ENCODE assay signal across 8 mouse cellular contexts in the genomic region with DNA sequence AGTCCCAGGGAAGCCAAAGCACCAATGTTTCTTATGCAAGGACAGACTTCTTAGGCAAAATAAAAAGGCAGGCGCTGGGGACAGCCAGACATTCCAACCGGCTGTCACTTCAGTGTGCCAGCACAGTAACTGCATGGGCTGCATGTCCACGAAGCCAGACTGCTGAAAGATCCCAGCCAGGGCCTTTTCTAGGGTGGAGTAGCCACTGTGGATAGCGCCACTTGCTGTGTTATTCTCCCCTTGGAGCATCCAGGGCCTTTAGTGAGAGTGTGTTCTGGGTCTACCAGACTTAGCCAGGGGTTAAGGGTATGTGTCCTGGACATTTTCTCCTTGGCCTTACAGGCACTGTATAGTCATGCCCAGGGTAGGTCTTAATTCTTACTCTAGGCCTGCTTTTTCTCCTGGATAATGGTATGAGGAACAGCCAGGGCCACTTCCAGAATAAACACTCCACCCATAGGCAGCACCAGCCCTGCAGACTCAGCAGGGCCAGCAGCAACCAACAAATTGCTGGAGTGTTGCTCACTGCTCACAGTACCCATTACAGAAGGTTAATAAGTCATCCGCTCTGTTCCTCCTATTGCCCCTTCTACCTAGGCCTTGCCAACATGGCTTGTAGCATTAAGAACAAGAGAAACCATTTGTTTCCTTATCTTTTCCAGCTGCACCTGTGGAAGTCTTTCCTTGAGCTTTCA. TPM values are rescaled to one million over a fixed set of nuclear protein-coding genes. Genes with fewer than 3 reads are reported as not detected.
DNase-seq lines count a peak whose midpoint lies in the region; ATAC-seq and TF ChIP-seq lines count a peak whose summit lies in the region.

No protein-coding gene starts in this region.

- peak overlapping the region; percentile 32 for H3K9ac ChIP-seq in heart, embryonic 12.5 days
- no peak overlapping the region for H3K9ac ChIP-seq in midbrain, embryonic 15.5 days

- H3K27ac ChIP-seq in layer of hippocampus, adult 2 months: peak overlapping the region; percentile 74; the same call in 1 of the 2 replicates
- peak overlapping the region; percentile 93 for H3K27ac ChIP-seq in heart, embryonic 12.5 days (ENCODE audit: poor library complexity, severe bottlenecking)
- peak overlapping the region; percentile 16; the same call in 1 of the 2 replicates for H3K27ac ChIP-seq in midbrain, embryonic 15.5 days

- no peak for DNase-seq in layer of hippocampus, adult 2 months (ENCODE audit: low spot score in 2 of 2)
- DNase-seq in layer of hippocampus, postnatal 36 days: no peak
- peak; percentile 74 for DNase-seq in kidney, postnatal 14 days
- DNase-seq in adrenal gland, adult 2 months: no peak
- DNase-seq in cerebellum, adult 9-10 months: no peak

- no peaks in the 10 kb centered on the region for H3K27me3 ChIP-seq in heart, embryonic 12.5 days (replicated peaks)
- H3K27me3 ChIP-seq in midbrain, embryonic 15.5 days (replicated peaks): no peaks in the 10 kb centered on the region

- peak overlapping the region; percentile 66; the same call in 1 of the 2 replicates for H3K4me2 ChIP-seq in heart, embryonic 12.5 days
- H3K4me2 ChIP-seq in midbrain, embryonic 15.5 days: no peak overlapping the region

- peaks cover 14% of the 10 kb centered on the region for H3K36me3 ChIP-seq in heart, embryonic 12.5 days
- H3K36me3 ChIP-seq in midbrain, embryonic 15.5 days (replicated peaks): no peaks in the 10 kb centered on the region

- no peak for ATAC-seq in heart, embryonic 12.5 days (ENCODE audit: insufficient number of reproducible peaks, low FRiP score)
- no peak for ATAC-seq in midbrain, embryonic 15.5 days (replicated peaks)
- ATAC-seq in megakaryocyte progenitor cell, adult 5-6 weeks (replicated peaks; ENCODE audit: poor library complexity): no peak

- peaks cover 31% of the 10 kb centered on the region for H3K4me1 ChIP-seq in heart, embryonic 12.5 days (replicated peaks)
- H3K4me1 ChIP-seq in midbrain, embryonic 15.5 days: peaks cover 20% of the 10 kb centered on the region

- TF ChIP-seq CTCF in layer of hippocampus, adult 2 months (conservative IDR thresholded peaks at IDR 0.05): no peak

- no peaks in the 10 kb centered on the region for H3K9me3 ChIP-seq in heart, embryonic 12.5 days (replicated peaks)
- no peaks in the 10 kb centered on the region for H3K9me3 ChIP-seq in midbrain, embryonic 15.5 days

- no peak overlapping the region for H3K4me3 ChIP-seq in layer of hippocampus, adult 2 months
- no peak overlapping the region for H3K4me3 ChIP-seq in heart, embryonic 12.5 days
- no peak overlapping the region for H3K4me3 ChIP-seq in midbrain, embryonic 15.5 days

- 32% methylated on average over 5 of the region's 5 CpGs for WGBS in heart, embryonic 12.5 days
- 47% methylated on average over 5 of the region's 5 CpGs for WGBS in midbrain, embryonic 15.5 days

RNA-seq across cellular contexts. Expression of a gene that starts 6.8 kb away (rescaled TPM):
- total RNA-seq in layer of hippocampus, adult 2 months (2021): 10 to 100 TPM; 11.0 to 13.9 TPM
- 10 to 100 TPM; 13.1 to 14.6 TPM for total RNA-seq in layer of hippocampus, postnatal 36 days (2021)
- polyA plus RNA-seq in heart, embryonic 12.5 days (2016; fragmentation: Nextera tagmentation; extraction: Ambion mirVana): 24.9 and 25.5 TPM in 2 replicates
- 12.3 and 17.3 TPM in 2 replicates for polyA plus RNA-seq in midbrain, embryonic 15.5 days (2015; fragmentation: Nextera tagmentation; extraction: Ambion mirVana)
- total RNA-seq in megakaryocyte progenitor cell, adult 5-6 weeks (2015): 1.1 and 1.5 TPM in 2 replicates
- total RNA-seq in megakaryocyte progenitor cell, adult 5-6 weeks (2017): 0.64 and 1.1 TPM in 2 replicates
- 10 to 100 TPM; 17.3 to 27.4 TPM for total RNA-seq in adrenal gland, adult 2 months (2021)
- polyA plus RNA-seq in adrenal gland, adult 2 months (2012; rRNA removed): 28.9 and 29.3 TPM in 2 replicates

RNA-seq across cellular contexts. Expression of a gene that starts 28.0 kb away (rescaled TPM):
- 1 to 10 TPM; 5.3 to 6.8 TPM for total RNA-seq in layer of hippocampus, adult 2 months (2021)
- 1 to 10 TPM; 4.3 to 4.7 TPM for total RNA-seq in layer of hippocampus, postnatal 36 days (2021)
- polyA plus RNA-seq in heart, embryonic 12.5 days (2016; fragmentation: Nextera tagmentation; extraction: Ambion mirVana): 8.1 and 8.4 TPM in 2 replicates
- 8.1 and 8.4 TPM in 2 replicates for polyA plus RNA-seq in midbrain, embryonic 15.5 days (2015; fragmentation: Nextera tagmentation; extraction: Ambion mirVana)
- total RNA-seq in megakaryocyte progenitor cell, adult 5-6 weeks (2015): 37.1 and 41.2 TPM in 2 replicates
- total RNA-seq in megakaryocyte progenitor cell, adult 5-6 weeks (2017): 42.0 and 53.9 TPM in 2 replicates
- total RNA-seq in adrenal gland, adult 2 months (2021): 1 to 10 TPM; 3.8 to 6.7 TPM
- 3.6 and 4.0 TPM in 2 replicates for polyA plus RNA-seq in adrenal gland, adult 2 months (2012; rRNA removed)

RNA-seq across cellular contexts. Expression of a gene that starts 37.1 kb away (rescaled TPM):
- total RNA-seq in layer of hippocampus, adult 2 months (2021): 10 to 100 TPM; 72.3 to 75.2 TPM
- 10 to 100 TPM; 84.4 to 90.4 TPM for total RNA-seq in layer of hippocampus, postnatal 36 days (2021)
- 127 and 128 TPM in 2 replicates for polyA plus RNA-seq in heart, embryonic 12.5 days (2016; fragmentation: Nextera tagmentation; extraction: Ambion mirVana)
- polyA plus RNA-seq in midbrain, embryonic 15.5 days (2015; fragmentation: Nextera tagmentation; extraction: Ambion mirVana): 139 and 154 TPM in 2 replicates
- 74.0 and 86.1 TPM in 2 replicates for total RNA-seq in megakaryocyte progenitor cell, adult 5-6 weeks (2015)
- 19.1 and 35.2 TPM in 2 replicates for total RNA-seq in megakaryocyte progenitor cell, adult 5-6 weeks (2017)
- 100 to 1,000 TPM; 104 to 111 TPM for total RNA-seq in adrenal gland, adult 2 months (2021)
- 16.0 and 33.4 TPM in 2 replicates for polyA plus RNA-seq in adrenal gland, adult 2 months (2012; rRNA removed)

RNA-seq across cellular contexts. Expression of a gene that starts 46.0 kb away (rescaled TPM):
- total RNA-seq in layer of hippocampus, adult 2 months (2021): 10 to 100 TPM; 13.2 to 14.9 TPM
- 10 to 100 TPM; 13.6 to 14.1 TPM for total RNA-seq in layer of hippocampus, postnatal 36 days (2021)
- polyA plus RNA-seq in heart, embryonic 12.5 days (2016; fragmentation: Nextera tagmentation; extraction: Ambion mirVana): 228 and 230 TPM in 2 replicates
- 25.4 and 29.3 TPM in 2 replicates for polyA plus RNA-seq in midbrain, embryonic 15.5 days (2015; fragmentation: Nextera tagmentation; extraction: Ambion mirVana)
- total RNA-seq in megakaryocyte progenitor cell, adult 5-6 weeks (2015): 2.9 and 4.4 TPM in 2 replicates
- total RNA-seq in megakaryocyte progenitor cell, adult 5-6 weeks (2017): 13.9 and 18.7 TPM in 2 replicates
- total RNA-seq in adrenal gland, adult 2 months (2021): 10 to 100 TPM in 1 of 2 experiments, 1 to 10 TPM in 1; 6.8 to 13.2 TPM
- polyA plus RNA-seq in adrenal gland, adult 2 months (2012; rRNA removed): 0.35 and 0.57 TPM in 2 replicates

RNA-seq across cellular contexts. Expression of a gene that starts 52.1 kb away (rescaled TPM):
- total RNA-seq in layer of hippocampus, adult 2 months (2021): 1 to 10 TPM; 5.7 to 6.2 TPM
- 1 to 10 TPM; 4.4 to 5.7 TPM for total RNA-seq in layer of hippocampus, postnatal 36 days (2021)
- 14.8 and 16.4 TPM in 2 replicates for polyA plus RNA-seq in heart, embryonic 12.5 days (2016; fragmentation: Nextera tagmentation; extraction: Ambion mirVana)
- polyA plus RNA-seq in midbrain, embryonic 15.5 days (2015; fragmentation: Nextera tagmentation; extraction: Ambion mirVana): 5.2 and 5.8 TPM in 2 replicates
- total RNA-seq in megakaryocyte progenitor cell, adult 5-6 weeks (2015): 0.07 and 0.49 TPM in 2 replicates
- 0.17 and 0.34 TPM in 2 replicates for total RNA-seq in megakaryocyte progenitor cell, adult 5-6 weeks (2017)
- 10 to 100 TPM in 1 of 2 experiments, 1 to 10 TPM in 1; 8.4 to 15.4 TPM for total RNA-seq in adrenal gland, adult 2 months (2021)
- 28.1 and 30.9 TPM in 2 replicates for polyA plus RNA-seq in adrenal gland, adult 2 months (2012; rRNA removed)

Comparison
In these comparisons a context has a peak if more than half of its experiments do, and no peak if none do; other contexts are left out.
1. H3K27ac ChIP-seq: peak in every context shown above with its lines; median percentile 93 in heart, embryonic 12.5 days; 74 in layer of hippocampus, adult 2 months; 16 in midbrain, embryonic 15.5 days.
2. RNA of a gene that starts 6.8 kb away (total RNA-seq): 17.3 to 27.4 TPM in adrenal gland, adult 2 months, 13.1 to 14.6 TPM in layer of hippocampus, postnatal 36 days and 11.0 to 13.9 TPM in layer of hippocampus, adult 2 months; 0.64 to 1.5 TPM in megakaryocyte progenitor cell, adult 5-6 weeks; every median in the first group is over 4 times any median in the second.
3. RNA of a gene that starts 28.0 kb away (total RNA-seq): 37.1 to 53.9 TPM in megakaryocyte progenitor cell, adult 5-6 weeks; 5.3 to 6.8 TPM in layer of hippocampus, adult 2 months, 3.8 to 6.7 TPM in adrenal gland, adult 2 months and 4.3 to 4.7 TPM in layer of hippocampus, postnatal 36 days; every median in the first group is over 4 times any median in the second.